Mouse (Mus musculus) megakaryocyte, embryonic 14.5 days (primary cell): ENCODE measurements around the gene Ice1.

Experiments used
- FLI1 ChIP-seq: IDR thresholded peaks from 2 replicates; pipeline ENCODE4 v1.6.1; 2012; ENCODE audit warnings: low read length, inconsistent platforms, mixed read lengths
- GATA1 ChIP-seq: IDR thresholded peaks from 3 replicates; pipeline ENCODE4 v1.6.1; 2012; ENCODE audit warnings: mixed read lengths, low read length, inconsistent platforms, borderline replicate concordance

DNA sequence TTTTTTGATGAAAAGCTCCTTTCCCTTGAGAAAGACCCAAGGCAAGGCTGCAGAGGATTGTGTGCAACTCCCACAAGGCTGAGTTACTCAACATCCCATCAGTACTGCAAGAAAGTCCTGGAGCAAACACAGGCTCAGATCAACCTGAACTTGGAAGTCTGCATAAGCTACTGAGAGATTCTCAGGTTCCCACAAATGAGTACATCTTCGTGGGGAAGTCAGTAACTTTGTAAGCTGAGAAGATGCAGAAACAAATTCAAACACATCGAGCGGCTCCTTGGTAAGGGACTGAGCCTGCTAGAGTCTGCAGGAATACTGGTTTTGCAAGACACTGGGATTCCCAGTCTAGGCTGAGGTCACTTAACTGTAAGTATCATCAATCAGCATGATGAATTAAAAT, 40.5 kb downstream of the Ice1 start:
- TF ChIP-seq GATA1 (no peak), FLI1 (no peak)
